ENCODE assay signal across 21 mouse cellular contexts in genomic region chr11:72151120-72151519, GRCm38 (mm10). TPM values are rescaled to one million over a fixed set of nuclear protein-coding genes. Genes with fewer than 3 reads are reported as not detected.
DNase-seq lines count a peak whose midpoint lies in the region; ATAC-seq and TF ChIP-seq lines count a peak whose summit lies in the region.
"Had no signal": no experiment of that assay in that cellular context is flagged by ENCODE, and none has a peak within 500 bp of the region (broad histone marks: within the 10 kb centered on the region; RNA-seq: fewer than 3 reads in every experiment).

No protein-coding gene starts in this region.

- H3K9me3 ChIP-seq in kidney, postnatal 0 days (replicated peaks; ENCODE audit: low read length) = no peaks in the 10 kb centered on the region
- no peaks in the 10 kb centered on the region for H3K9me3 ChIP-seq in limb, embryonic 10.5 days (replicated peaks)

- H3K27ac ChIP-seq in kidney, postnatal 0 days = 0 out of 2 replicates have a peak overlapping the region, but pooled peaks have one; percentile 9
- H3K27ac ChIP-seq in limb, embryonic 10.5 days = peak overlapping the region; percentile 63
- H3K27ac ChIP-seq: macrophage had no signal

- DNase-seq in heart, adult 11 months = peak; percentile 86
- DNase-seq in heart, postnatal 4 days = no peak
- DNase-seq in kidney, postnatal 0 days (ENCODE audit: low spot score) = no peak
- DNase-seq in kidney, adult 11 months = no peak
- no peak for DNase-seq in limb, embryonic 10.5 days (ENCODE audit: low spot score)
- DNase-seq in lung, postnatal 25 days (ENCODE audit: low spot score) = peak; percentile 73
- no peak for DNase-seq in thymus, postnatal 4 days
- DNase-seq in spleen, postnatal 10 days (ENCODE audit: low spot score in 2 of 2) = no peak
- DNase-seq: adrenal gland, adult 8-10 months; cerebellum, adult 11 months; cerebellum, postnatal 14 days; embryo, embryonic 11 days; midbrain, embryonic 14.5 days; right cerebral cortex, adult 18-20 months; thymus, postnatal 14 days had no signal

- peak; percentile 53; the same call in 1 of the 2 replicates for ATAC-seq in kidney, postnatal 0 days (replicated peaks; ENCODE audit: low FRiP score, low read depth)
- ATAC-seq: forebrain, embryonic 16.5 days; inflammation-experienced regulatory T-cells, adult 6 months had no signal

- no peaks in the 10 kb centered on the region for H3K27me3 ChIP-seq in kidney, postnatal 0 days (ENCODE audit: insufficient read depth, low read length)
- no peaks in the 10 kb centered on the region for H3K27me3 ChIP-seq in limb, embryonic 10.5 days (ENCODE audit: low read depth, poor library complexity, severe bottlenecking)

- H3K4me1 ChIP-seq in kidney, postnatal 0 days (replicated peaks; ENCODE audit: insufficient read depth, low read length) = 0 out of 2 replicates have a peak, but pooled peaks cover 5% of the 10 kb centered on the region
- peaks cover 8% of the 10 kb centered on the region for H3K4me1 ChIP-seq in limb, embryonic 10.5 days

- no peak overlapping the region for H3K4me2 ChIP-seq in kidney, postnatal 0 days (ENCODE audit: low read length)

- H3K9ac ChIP-seq in kidney, postnatal 0 days (ENCODE audit: low read depth, low read length) = no peak overlapping the region

- no peak for TF ChIP-seq CTCF in kidney, postnatal 0 days (IDR thresholded peaks at IDR 0.05; ENCODE audit: low read depth)

- 40% methylated on average over 2 of the region's 2 CpGs for WGBS in kidney, postnatal 0 days
- WGBS in limb, embryonic 10.5 days = 68% methylated on average over 2 of the region's 2 CpGs

- 0 out of 2 replicates have a peak, but pooled peaks cover 10% of the 10 kb centered on the region for H3K36me3 ChIP-seq in kidney, postnatal 0 days (ENCODE audit: insufficient read depth, low read length)
- H3K36me3 ChIP-seq in limb, embryonic 10.5 days = peaks cover 30% of the 10 kb centered on the region

- no peak overlapping the region for H3K4me3 ChIP-seq in kidney, postnatal 0 days (replicated peaks; ENCODE audit: low read depth, low read length)
- H3K4me3 ChIP-seq in limb, embryonic 10.5 days = no peak overlapping the region
- H3K4me3 ChIP-seq: erythroblast, embryonic 14.5 days had no signal

RNA-seq across cellular contexts. Expression of gene Pitpnm3, which starts 15.5 kb away (rescaled TPM):
- total RNA-seq in heart, postnatal 4 days (2021) = 1 to 10 TPM; 1.7 TPM
- polyA plus RNA-seq in kidney, postnatal 0 days (2015; fragmentation: Nextera tagmentation; extraction: Ambion mirVana) = 0.42 and 0.45 TPM in 2 replicates
- 0.03 and 0.04 TPM in 2 replicates for polyA plus RNA-seq in limb, embryonic 10.5 days (2016; fragmentation: Nextera tagmentation; extraction: Ambion mirVana)
- total RNA-seq: MEL had no signal
- polyA plus RNA-seq: erythroblast, embryonic 14.5 days; inflammation-experienced regulatory T-cells, adult 6 months; macrophage had no signal

RNA-seq across cellular contexts. Expression of gene Gm43951, which starts 55.5 kb away (rescaled TPM):
- total RNA-seq in heart, postnatal 4 days (2021) = under 1 TPM; 0.45 TPM
- polyA plus RNA-seq in kidney, postnatal 0 days (2015; fragmentation: Nextera tagmentation; extraction: Ambion mirVana) = 0.05 and 0.10 TPM in 2 replicates
- 0.68 and 0.83 TPM in 2 replicates for polyA plus RNA-seq in limb, embryonic 10.5 days (2016; fragmentation: Nextera tagmentation; extraction: Ambion mirVana)
- polyA plus RNA-seq: heart, embryonic 14.5 days; inflammation-experienced regulatory T-cells, adult 6 months had no signal

RNA-seq across cellular contexts. Expression of gene 4933427D14Rik, which starts 56.1 kb away (rescaled TPM):
- total RNA-seq in heart, postnatal 4 days (2021) = 1 to 10 TPM; 6.0 to 7.4 TPM
- polyA plus RNA-seq in kidney, postnatal 0 days (2015; fragmentation: Nextera tagmentation; extraction: Ambion mirVana) = 12.8 and 14.8 TPM in 2 replicates
- 11.7 and 13.2 TPM in 2 replicates for polyA plus RNA-seq in limb, embryonic 10.5 days (2016; fragmentation: Nextera tagmentation; extraction: Ambion mirVana)

RNA-seq across cellular contexts. Expression of gene Txndc17, which starts 56.2 kb away (rescaled TPM):
- 10 to 100 TPM; 47.4 to 48.7 TPM for total RNA-seq in heart, postnatal 4 days (2021)
- 260 and 268 TPM in 2 replicates for polyA plus RNA-seq in kidney, postnatal 0 days (2015; fragmentation: Nextera tagmentation; extraction: Ambion mirVana)
- 190 and 199 TPM in 2 replicates for polyA plus RNA-seq in limb, embryonic 10.5 days (2016; fragmentation: Nextera tagmentation; extraction: Ambion mirVana)

Comparison
In these comparisons a context has a peak if more than half of its experiments do, and no peak if none do; other contexts are left out.
1. DNase-seq: peak in heart, adult 11 months (single experiment) and lung, postnatal 25 days (single experiment); none in heart, postnatal 4 days (single experiment), kidney, postnatal 0 days (single experiment), kidney, adult 11 months (single experiment), limb, embryonic 10.5 days (single experiment), thymus, postnatal 4 days (single experiment) and spleen, postnatal 10 days (0 of 2).